Mouse (Mus musculus): ENCODE measurements around the gene Apoc1. TPM values are rescaled to one million over a fixed set of nuclear protein-coding genes. Genes with fewer than 3 reads are reported as not detected.
"Not testable (repeated sequence)": the region's sequence is repeated elsewhere in the genome, so short reads cannot be mapped to it uniquely, and the experiment has no call there.

Apoc1 gene
- total RNA-seq, 1 experiment from 2014 or later: 1,967 TPM

DNA sequence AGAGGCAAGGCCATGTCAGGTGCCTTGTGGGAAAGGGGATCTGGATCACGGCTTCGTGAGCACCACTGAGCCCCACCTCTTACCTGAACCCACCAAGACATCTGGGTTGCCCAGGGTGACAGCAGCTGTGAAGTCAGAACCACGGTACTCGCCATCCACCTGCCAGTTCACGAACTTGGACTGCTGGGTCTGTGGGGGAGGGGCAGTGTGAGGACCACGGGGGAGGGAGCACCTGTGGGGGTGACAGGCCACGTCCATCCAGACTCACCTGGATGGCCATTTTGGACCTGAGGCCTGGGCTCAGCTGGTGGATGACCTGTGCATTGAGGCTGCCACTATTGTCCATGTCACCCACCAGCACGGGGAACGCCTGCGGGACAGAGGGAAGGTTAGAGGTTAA lies 18.2 kb upstream of the Apoc1 start:
- DNase-seq: no peak

DNA sequence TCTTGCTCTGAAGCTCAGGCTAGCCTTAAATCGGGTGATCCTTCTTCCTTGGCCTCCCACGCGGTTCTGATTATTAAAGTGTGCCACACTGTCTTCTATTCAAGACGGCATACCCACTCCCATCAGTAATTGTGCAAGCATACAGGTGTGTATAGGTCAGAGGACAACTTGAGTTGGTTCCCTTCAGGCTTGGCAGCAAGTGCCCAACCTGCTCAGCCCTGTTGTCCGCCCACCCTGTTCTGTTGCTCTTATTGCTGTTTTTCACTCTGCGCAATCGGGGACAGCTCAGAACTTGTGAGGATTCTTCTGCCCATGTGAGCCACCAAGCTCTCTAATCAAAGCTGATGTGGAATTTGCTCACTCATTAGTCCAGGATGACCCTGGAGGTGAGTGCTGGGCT lies 12.8 kb upstream of the Apoc1 start:
- no peak for DNase-seq

- no peak for DNase-seq
Observed at GRCm38 (mm10) chr7:19704475-19704874, 12.0 kb upstream of the Apoc1 start.

GRCm38 (mm10) chr7:19702859-19703555 lies 10.5 kb upstream of the Apoc1 start:
- no peak for DNase-seq

- peak; percentile 88 for DNase-seq
Observed at GRCm38 (mm10) chr7:19701069-19701761, 8.8 kb upstream of the Apoc1 start.

- no peak for DNase-seq
Observed at GRCm38 (mm10) chr7:19700299-19701068, 8.0 kb upstream of the Apoc1 start.

GRCm38 (mm10) chr7:19699827-19700148 lies 7.3 kb upstream of the Apoc1 start:
- no peak for DNase-seq

DNA sequence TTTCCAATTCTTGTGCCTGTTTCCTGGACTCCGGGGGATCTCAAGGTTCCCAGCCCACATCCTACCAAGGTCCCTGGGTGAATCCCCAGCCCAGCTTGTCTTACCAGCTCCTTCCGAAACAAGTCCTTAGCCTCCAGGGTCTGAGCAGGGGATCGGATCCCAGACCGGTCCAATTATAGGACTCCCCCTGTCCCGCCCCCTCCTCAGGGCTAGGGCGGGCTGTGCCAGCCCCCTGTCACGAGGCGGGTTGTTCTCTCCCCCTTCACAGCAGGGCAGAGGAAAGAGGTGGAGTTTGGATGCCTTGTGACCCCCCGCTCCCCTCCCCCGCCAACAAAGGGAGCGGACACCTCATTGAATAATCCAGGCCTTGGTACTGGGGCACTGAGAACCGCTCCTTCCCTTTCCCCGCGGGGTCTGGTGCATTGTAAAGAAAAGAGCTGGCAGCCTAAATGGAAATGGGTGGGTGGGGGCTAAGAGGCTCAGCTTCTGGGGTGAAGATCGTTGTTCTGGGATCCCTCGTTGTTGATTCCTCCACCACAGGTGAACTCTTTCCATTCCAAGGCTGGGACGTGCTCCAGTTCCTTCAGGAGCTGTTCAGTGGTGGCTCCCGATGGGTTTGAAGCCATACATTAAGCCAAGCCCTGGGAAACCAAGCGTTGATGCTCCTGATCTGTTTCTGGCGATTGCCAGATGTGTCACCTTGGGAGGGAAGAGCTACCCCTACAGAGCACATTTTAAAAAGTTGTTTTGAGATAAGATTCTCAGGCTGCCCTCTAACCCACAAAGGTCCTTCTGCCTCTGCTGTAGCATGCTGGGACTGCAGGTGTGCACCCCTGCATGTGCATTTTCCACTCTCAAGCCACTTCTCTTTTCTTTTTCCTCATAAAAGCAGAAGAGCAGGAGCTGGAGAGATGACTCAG lies 6.7 kb upstream of the Apoc1 start, which contains the start of gene Apoe:
Gene Apoe, minus strand, starts transcription at position 282 of the 920 bp plus-strand sequence.
- peak; percentile 75 for DNase-seq

DNA sequence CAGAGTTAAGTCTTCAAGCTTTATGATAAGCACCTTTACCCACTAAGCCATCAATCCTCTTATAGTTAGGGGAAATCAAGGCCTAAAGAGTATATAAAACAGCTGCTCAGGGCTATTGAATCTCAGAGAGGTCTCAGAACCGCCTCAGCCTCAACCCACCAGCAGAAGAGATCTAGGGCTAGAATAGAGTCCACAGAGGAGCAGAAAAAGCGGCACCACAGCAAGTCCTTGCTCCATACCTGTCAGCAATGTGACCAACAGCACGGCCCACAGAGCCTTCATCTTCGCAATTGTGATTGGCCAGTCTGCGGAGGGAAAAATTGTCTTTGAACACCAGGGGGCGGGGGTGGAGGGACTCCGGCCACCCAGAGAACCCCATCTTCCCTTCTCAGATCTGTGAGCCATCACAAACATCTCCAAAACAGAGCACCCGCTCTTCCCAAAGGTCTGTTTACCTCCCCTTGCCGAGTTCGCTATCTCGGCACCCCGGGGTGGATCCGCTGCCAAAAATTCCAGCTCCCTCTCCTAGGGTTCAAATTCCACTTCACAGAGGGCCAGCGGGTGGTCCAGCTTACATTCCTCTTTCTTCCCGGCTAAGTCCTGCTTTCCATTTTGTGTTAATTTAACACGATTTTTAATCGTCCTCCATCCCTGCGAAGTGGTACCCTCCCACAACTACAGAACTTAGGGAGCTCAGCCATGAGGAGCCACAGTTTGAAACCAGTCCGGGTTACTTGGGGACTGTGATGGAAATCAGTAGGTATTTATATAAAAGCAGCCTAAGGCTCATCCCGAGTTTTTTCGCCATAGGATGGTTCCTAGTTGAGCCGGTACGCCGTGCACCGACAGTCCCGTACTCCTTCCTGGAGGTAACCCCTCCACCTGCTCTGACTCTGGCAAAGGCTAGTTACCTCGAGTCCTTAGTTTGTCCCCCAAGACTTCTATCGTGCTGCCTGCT lies 5.8 kb upstream of the Apoc1 start:
- no peak for DNase-seq

DNA sequence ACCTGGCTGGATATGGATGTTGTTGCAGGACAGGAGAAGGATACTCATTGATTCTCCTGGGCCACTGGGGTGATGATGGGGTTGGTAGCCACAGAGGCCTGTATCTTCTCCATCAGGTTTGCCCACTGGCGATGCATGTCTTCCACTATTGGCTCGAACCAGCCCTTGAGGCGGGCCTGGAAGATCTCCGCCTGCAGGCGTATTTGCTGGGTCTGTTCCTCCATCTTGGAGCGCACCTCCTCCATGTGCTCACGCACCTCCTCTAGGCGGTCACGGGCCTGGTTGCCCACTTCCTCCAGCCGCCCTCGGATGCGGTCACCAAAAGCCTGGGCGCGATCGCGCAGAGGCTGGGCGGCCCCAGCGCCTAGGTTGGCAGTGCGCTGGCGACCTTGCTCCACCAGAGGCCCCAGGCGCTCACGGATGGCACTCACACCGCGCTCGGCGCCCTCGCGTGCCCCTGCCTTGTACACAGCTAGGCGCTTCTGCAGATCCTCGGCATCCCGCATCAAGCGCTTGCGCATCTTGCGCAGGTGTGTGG lies 3.9 kb upstream of the Apoc1 start:
- no peak for DNase-seq

GRCm38 (mm10) chr7:19695881-19696280 lies 3.4 kb upstream of the Apoc1 start:
- no peak for DNase-seq

DNA sequence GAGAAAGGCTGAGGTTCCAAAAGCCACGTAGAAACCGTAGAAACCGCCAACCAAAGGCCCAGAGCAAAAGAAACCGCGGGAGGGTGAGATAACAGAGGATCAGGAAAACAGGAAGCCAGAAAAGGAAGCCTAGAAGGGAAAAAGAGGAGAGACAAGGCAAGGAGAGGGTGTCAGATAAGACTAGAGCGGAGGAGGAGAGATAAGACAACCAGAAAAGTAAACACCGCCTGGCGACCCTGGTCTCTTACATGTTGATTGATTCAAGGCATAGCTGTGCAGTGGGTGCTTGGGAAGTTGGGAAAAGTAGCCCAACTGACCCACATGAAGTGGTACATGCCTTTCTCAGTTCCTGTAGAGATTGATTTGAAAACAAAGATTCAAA lies 2.7 kb upstream of the Apoc1 start:
- DNase-seq: no peak

DNA sequence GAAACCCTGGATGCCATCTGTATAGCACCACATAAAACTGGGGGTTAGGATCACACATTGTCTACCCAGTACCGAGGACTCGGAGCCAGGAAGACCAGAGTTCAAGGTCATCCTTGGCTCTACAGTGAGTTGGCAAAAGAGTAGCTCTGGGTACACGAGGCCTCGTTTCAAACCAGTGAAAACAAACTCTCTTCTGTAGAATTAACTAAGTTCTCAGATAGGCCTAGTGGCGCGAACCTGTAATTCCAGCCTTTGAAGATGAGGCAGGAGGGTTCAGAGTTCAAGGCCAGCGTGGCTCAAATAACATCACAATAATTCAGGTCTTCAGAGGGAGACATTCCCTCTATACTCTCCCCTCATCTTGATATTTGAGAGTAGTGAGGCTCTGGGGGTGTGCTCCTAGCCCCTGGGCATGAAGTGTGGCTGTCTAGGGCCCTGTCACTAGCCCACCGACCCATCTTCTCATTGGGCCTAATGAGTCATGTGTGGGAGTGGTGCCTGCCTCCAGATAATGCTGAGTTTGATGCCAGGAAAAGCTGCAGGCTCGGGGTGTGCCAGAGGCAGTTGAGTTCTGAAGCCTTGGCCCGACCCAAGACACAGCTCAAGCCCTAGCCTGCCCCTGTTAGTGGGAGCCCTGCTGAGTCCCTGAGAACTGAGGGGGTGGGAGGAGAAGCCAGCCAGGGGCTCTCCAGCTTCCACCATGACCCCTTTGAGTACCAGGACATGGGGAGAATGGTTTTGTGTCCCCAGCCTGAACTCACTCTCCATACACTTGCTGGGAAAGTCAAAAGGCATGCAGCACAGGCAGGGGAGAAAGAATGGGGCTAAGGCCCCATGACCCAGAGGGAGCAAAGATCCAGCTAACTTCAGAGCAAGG lies 2.1 kb upstream of the Apoc1 start:
- peak; percentile 37 for DNase-seq

DNA sequence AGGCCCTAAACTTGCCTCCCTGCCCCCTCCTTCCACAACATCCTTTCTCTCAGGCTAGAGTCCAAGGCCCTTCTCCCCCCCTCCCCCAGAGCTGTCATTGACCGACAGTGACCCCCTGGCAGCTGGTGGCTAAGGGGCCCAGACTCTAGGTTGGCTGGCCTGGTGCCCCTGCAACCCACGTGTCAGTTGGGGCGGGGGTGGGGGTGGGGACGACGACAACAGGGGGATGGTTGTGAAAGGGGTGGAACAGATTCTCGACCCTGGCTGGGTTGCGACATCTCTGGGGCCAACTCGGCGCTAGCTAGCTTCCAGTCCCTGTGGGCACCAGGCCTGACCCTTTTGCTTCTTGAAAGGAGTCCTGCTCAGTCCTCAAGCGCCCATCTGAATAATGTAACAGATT lies 961 bp upstream of the Apoc1 start:
- peak; percentile 85 for DNase-seq

- no peak for DNase-seq
Observed at GRCm38 (mm10) chr7:19691434-19691833, 1.0 kb downstream of the Apoc1 start.

GRCm38 (mm10) chr7:19690845-19691244 lies 1.6 kb downstream of the Apoc1 start:
- DNase-seq: no peak

- no peak for DNase-seq
Observed at GRCm38 (mm10) chr7:19688611-19689010, 3.8 kb downstream of the Apoc1 start.

GRCm38 (mm10) chr7:19688101-19688500 lies 4.4 kb downstream of the Apoc1 start:
- no peak for DNase-seq

GRCm38 (mm10) chr7:19686927-19687583 lies 5.4 kb downstream of the Apoc1 start:
- DNase-seq: not testable (repeated sequence)

Data from adrenal gland, postnatal 14 days (tissue).